Mouse (Mus musculus): ENCODE results near the gene Ccdc171. TPM values are rescaled to one million over a fixed set of nuclear protein-coding genes. Genes with fewer than 3 reads are reported as not detected.
"Not testable (repeated sequence)": the region's sequence is repeated elsewhere in the genome, so short reads cannot be mapped to it uniquely, and the experiment has no call there.

Gene Ccdc171
- polyA plus RNA-seq, 1 experiment: 2.2 TPM

GRCm38 (mm10) chr4:83571033-83571432, 45.7 kb downstream of the Ccdc171 start:
- 96% methylated on average over 5 of the region's 5 CpGs for WGBS
- Histone ChIP-seq H3K27me3 (ENCODE audit: control insufficient read depth, insufficient read depth, low read length) (no peaks in the 10 kb centered on the region), H3K4me3 (ENCODE audit: control insufficient read depth, insufficient read depth, low read length) (no peak overlapping the region), H3K27ac (ENCODE audit: control insufficient read depth, insufficient read depth, low read length) (no peak overlapping the region), H3K4me1 (replicated peaks; ENCODE audit: control insufficient read depth, insufficient read depth, low read length) (peaks cover 11% of the 10 kb centered on the region), H3K36me3 (ENCODE audit: control insufficient read depth, insufficient read depth, low read length) (no peaks in the 10 kb centered on the region)
- no peak for DNase-seq
- TF ChIP-seq POLR2A (IDR thresholded peaks at IDR 0.05; ENCODE audit: control insufficient read depth, extremely low read depth, insufficient read depth, low read length, poor library complexity) (no peak), CTCF (IDR thresholded peaks at IDR 0.05; ENCODE audit: borderline replicate concordance, control insufficient read depth, extremely low read depth, insufficient read depth, low read length, poor library complexity) (no peak)

DNA sequence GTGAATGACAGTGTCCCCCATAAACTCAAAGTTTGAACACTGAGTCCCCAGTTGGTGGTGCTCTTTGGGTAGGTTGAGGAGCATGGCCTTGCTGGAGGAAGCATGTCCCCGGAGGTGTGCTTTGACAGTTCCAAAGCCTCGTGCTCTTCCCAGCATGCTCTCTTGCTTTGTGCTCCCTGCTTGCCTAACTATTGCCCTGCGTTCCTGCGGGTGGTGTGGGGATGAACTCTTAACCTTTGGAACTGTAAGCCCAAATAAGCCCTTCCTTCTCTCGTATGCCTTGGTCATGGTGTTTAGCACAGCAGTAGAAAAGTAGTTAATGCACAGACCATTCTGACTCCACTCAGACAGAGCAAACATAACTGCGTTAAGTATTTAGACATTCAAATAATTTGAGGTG, 47.2 kb downstream of the Ccdc171 start:
- no peak for TF ChIP-seq POLR2A (IDR thresholded peaks at IDR 0.05; ENCODE audit: control insufficient read depth, extremely low read depth, insufficient read depth, low read length, poor library complexity)
- no peak for TF ChIP-seq CTCF (IDR thresholded peaks at IDR 0.05; ENCODE audit: borderline replicate concordance, control insufficient read depth, extremely low read depth, insufficient read depth, low read length, poor library complexity)
- 90% methylated on average over 6 of the region's 6 CpGs for WGBS
- Histone ChIP-seq H3K27me3 (ENCODE audit: control insufficient read depth, insufficient read depth, low read length) (no peaks in the 10 kb centered on the region), H3K4me3 (ENCODE audit: control insufficient read depth, insufficient read depth, low read length) (no peak overlapping the region), H3K36me3 (ENCODE audit: control insufficient read depth, insufficient read depth, low read length) (no peaks in the 10 kb centered on the region), H3K4me1 (replicated peaks; ENCODE audit: control insufficient read depth, insufficient read depth, low read length) (peaks cover 6% of the 10 kb centered on the region), H3K27ac (ENCODE audit: control insufficient read depth, insufficient read depth, low read length) (no peak overlapping the region)
- DNase-seq: no peak

- H3K4me1 ChIP-seq (replicated peaks; ENCODE audit: control insufficient read depth, insufficient read depth, low read length): no peaks in the 10 kb centered on the region
- 92% methylated on average over 3 of the region's 3 CpGs for WGBS
- H3K27ac ChIP-seq (ENCODE audit: control insufficient read depth, insufficient read depth, low read length): no peak overlapping the region
Measured at GRCm38 (mm10) chr4:83576315-83576714, 51.0 kb downstream of the Ccdc171 start.

GRCm38 (mm10) chr4:83580157-83580556, 54.8 kb downstream of the Ccdc171 start:
- DNase-seq: no peak
- H3K27me3 ChIP-seq (ENCODE audit: control insufficient read depth, insufficient read depth, low read length): no peaks in the 10 kb centered on the region
- no peak overlapping the region for H3K27ac ChIP-seq (ENCODE audit: control insufficient read depth, insufficient read depth, low read length)
- no peak overlapping the region for H3K4me3 ChIP-seq (ENCODE audit: control insufficient read depth, insufficient read depth, low read length)
- 38% methylated on average over 1 of the region's 1 CpGs for WGBS
- H3K36me3 ChIP-seq (ENCODE audit: control insufficient read depth, insufficient read depth, low read length): no peaks in the 10 kb centered on the region
- TF ChIP-seq CTCF (IDR thresholded peaks at IDR 0.05; ENCODE audit: borderline replicate concordance, control insufficient read depth, extremely low read depth, insufficient read depth, low read length, poor library complexity) (no peak), POLR2A (IDR thresholded peaks at IDR 0.05; ENCODE audit: control insufficient read depth, extremely low read depth, insufficient read depth, low read length, poor library complexity) (no peak)
- no peaks in the 10 kb centered on the region for H3K4me1 ChIP-seq (replicated peaks; ENCODE audit: control insufficient read depth, insufficient read depth, low read length)

More at GRCm38 (mm10) chr4:83576315-83576714, 51.0 kb downstream of the Ccdc171 start:
- TF ChIP-seq POLR2A (IDR thresholded peaks at IDR 0.05; ENCODE audit: control insufficient read depth, extremely low read depth, insufficient read depth, low read length, poor library complexity): no peak
- no peak for TF ChIP-seq CTCF (IDR thresholded peaks at IDR 0.05; ENCODE audit: borderline replicate concordance, control insufficient read depth, extremely low read depth, insufficient read depth, low read length, poor library complexity)
- no peaks in the 10 kb centered on the region for H3K27me3 ChIP-seq (ENCODE audit: control insufficient read depth, insufficient read depth, low read length)
- no peaks in the 10 kb centered on the region for H3K36me3 ChIP-seq (ENCODE audit: control insufficient read depth, insufficient read depth, low read length)
- H3K4me3 ChIP-seq (ENCODE audit: control insufficient read depth, insufficient read depth, low read length): no peak overlapping the region
- no peak for DNase-seq

DNA sequence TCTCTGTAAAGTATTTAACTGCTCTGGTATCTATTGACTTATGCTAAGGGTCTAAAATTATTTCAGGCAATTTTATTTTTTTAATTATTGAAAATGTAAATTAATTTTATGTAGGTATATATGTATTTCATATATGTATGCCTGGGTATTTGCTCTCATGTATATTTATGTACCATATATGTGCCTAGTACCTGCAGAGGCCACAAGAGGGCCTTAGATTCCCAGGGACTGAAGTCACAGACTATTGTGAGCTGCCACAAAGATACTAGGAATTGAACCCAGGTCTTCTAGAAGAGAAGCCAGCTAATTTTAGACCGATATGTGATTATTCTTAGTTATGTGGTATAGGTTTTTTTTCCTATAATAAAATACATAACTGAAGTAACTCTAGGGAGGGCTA, 62.2 kb downstream of the Ccdc171 start:
- TF ChIP-seq CTCF (IDR thresholded peaks at IDR 0.05; ENCODE audit: borderline replicate concordance, control insufficient read depth, extremely low read depth, insufficient read depth, low read length, poor library complexity) (no peak), POLR2A (IDR thresholded peaks at IDR 0.05; ENCODE audit: control insufficient read depth, extremely low read depth, insufficient read depth, low read length, poor library complexity) (no peak)
- no peaks in the 10 kb centered on the region for H3K4me1 ChIP-seq (replicated peaks; ENCODE audit: control insufficient read depth, insufficient read depth, low read length)
- no peak overlapping the region for H3K4me3 ChIP-seq (ENCODE audit: control insufficient read depth, insufficient read depth, low read length)
- no peak for DNase-seq
- H3K36me3 ChIP-seq (ENCODE audit: control insufficient read depth, insufficient read depth, low read length): no peaks in the 10 kb centered on the region
- no peak overlapping the region for H3K27ac ChIP-seq (ENCODE audit: control insufficient read depth, insufficient read depth, low read length)
- no peaks in the 10 kb centered on the region for H3K27me3 ChIP-seq (ENCODE audit: control insufficient read depth, insufficient read depth, low read length)
- WGBS: 100% methylated on average over 1 of the region's 1 CpGs

DNA sequence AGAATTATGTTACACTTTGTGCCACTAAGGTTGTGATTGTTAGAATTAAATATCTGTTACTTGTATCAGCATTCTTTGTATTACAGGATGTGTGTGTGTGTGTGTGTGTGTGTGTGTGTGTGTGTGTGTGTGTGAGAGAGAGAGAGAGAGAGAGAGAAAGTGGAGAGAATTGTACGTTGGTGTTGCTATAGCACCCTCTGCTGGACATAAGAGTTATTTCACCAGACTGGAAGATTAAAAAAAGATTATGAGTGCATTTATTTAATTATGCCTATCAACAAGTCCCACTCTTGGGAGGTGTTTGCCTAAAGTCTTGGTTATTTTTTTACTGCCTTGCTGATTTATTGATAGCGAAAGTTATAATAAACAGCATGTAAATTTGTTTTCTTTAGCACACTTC, 71.1 kb downstream of the Ccdc171 start:
- Histone ChIP-seq H3K36me3 (ENCODE audit: control insufficient read depth, insufficient read depth, low read length) (no peaks in the 10 kb centered on the region), H3K4me3 (ENCODE audit: control insufficient read depth, insufficient read depth, low read length) (no peak overlapping the region), H3K27me3 (ENCODE audit: control insufficient read depth, insufficient read depth, low read length) (no peaks in the 10 kb centered on the region), H3K4me1 (replicated peaks; ENCODE audit: control insufficient read depth, insufficient read depth, low read length) (no peaks in the 10 kb centered on the region), H3K27ac (ENCODE audit: control insufficient read depth, insufficient read depth, low read length) (no peak overlapping the region)
- TF ChIP-seq CTCF (IDR thresholded peaks at IDR 0.05; ENCODE audit: borderline replicate concordance, control insufficient read depth, extremely low read depth, insufficient read depth, low read length, poor library complexity) (no peak), POLR2A (IDR thresholded peaks at IDR 0.05; ENCODE audit: control insufficient read depth, extremely low read depth, insufficient read depth, low read length, poor library complexity) (no peak)
- WGBS: 44% methylated on average over 2 of the region's 2 CpGs
- no peak for DNase-seq

- WGBS: 97% methylated on average over 3 of the region's 3 CpGs
- Histone ChIP-seq H3K4me3 (ENCODE audit: control insufficient read depth, insufficient read depth, low read length) (no peak overlapping the region), H3K27me3 (ENCODE audit: control insufficient read depth, insufficient read depth, low read length) (no peaks in the 10 kb centered on the region), H3K27ac (ENCODE audit: control insufficient read depth, insufficient read depth, low read length) (no peak overlapping the region), H3K36me3 (ENCODE audit: control insufficient read depth, insufficient read depth, low read length) (no peaks in the 10 kb centered on the region), H3K4me1 (replicated peaks; ENCODE audit: control insufficient read depth, insufficient read depth, low read length) (no peaks in the 10 kb centered on the region)
- no peak for TF ChIP-seq POLR2A (IDR thresholded peaks at IDR 0.05; ENCODE audit: control insufficient read depth, extremely low read depth, insufficient read depth, low read length, poor library complexity)
- no peak for TF ChIP-seq CTCF (IDR thresholded peaks at IDR 0.05; ENCODE audit: borderline replicate concordance, control insufficient read depth, extremely low read depth, insufficient read depth, low read length, poor library complexity)
- DNase-seq: no peak
Measured at GRCm38 (mm10) chr4:83611111-83611510, 85.8 kb downstream of the Ccdc171 start.

GRCm38 (mm10) chr4:83623021-83623711, 97.8 kb downstream of the Ccdc171 start:
- WGBS: 91% methylated on average over 11 of the region's 13 CpGs
- H3K36me3 ChIP-seq (ENCODE audit: control insufficient read depth, insufficient read depth, low read length); H3K4me3 ChIP-seq (ENCODE audit: control insufficient read depth, insufficient read depth, low read length); DNase-seq; H3K27me3 ChIP-seq (ENCODE audit: control insufficient read depth, insufficient read depth, low read length); H3K27ac ChIP-seq (ENCODE audit: control insufficient read depth, insufficient read depth, low read length); H3K4me1 ChIP-seq (replicated peaks; ENCODE audit: control insufficient read depth, insufficient read depth, low read length): not testable (repeated sequence)
